Mouse (Mus musculus) limb, embryonic 11.5 days (tissue): ENCODE measurements around the gene Gns. TPM values are rescaled to one million over a fixed set of nuclear protein-coding genes. Genes with fewer than 3 reads are reported as not detected.
"Not testable (repeated sequence)": the region's sequence is repeated elsewhere in the genome, so short reads cannot be mapped to it uniquely, and the experiment has no call there.

Source experiments
- ATAC-seq: fragments of 200-750 bp; cut with Nextera tagmentation; 2 replicates; pipeline ENCODE4 v1.8.0; 2017; ENCODE audit warnings: low read depth; ENCODE audit not compliant: insufficient number of reproducible peaks, low FRiP score, low TSS enrichment
- DNase-seq: peaks from one replicate; pipeline ENCODE4 v3.0.0-alpha.2; 2015; ENCODE audit warnings: low spot score
- H3K27ac ChIP-seq: fragments of 300-500 bp; sonication (generic); replicated peaks from 2 replicates; pipeline ENCODE4 v1.5.1; 2014; ENCODE audit warnings: low read depth, mild to moderate bottlenecking, low read length
- H3K27me3 ChIP-seq: fragments of 300-500 bp; sonication (generic); 2 replicates; pipeline ENCODE4 v1.6.1; 2014; ENCODE audit warnings: mild to moderate bottlenecking, low read length, mixed read lengths; ENCODE audit not compliant: control insufficient read depth, insufficient read depth
- H3K36me3 ChIP-seq: fragments of 300-500 bp; sonication (generic); 2 replicates; pipeline ENCODE4 v1.6.1; 2014; ENCODE audit warnings: mild to moderate bottlenecking, low read length, moderate library complexity, mixed read lengths; ENCODE audit not compliant: control insufficient read depth, insufficient read depth
- H3K4me1 ChIP-seq: fragments of 300-500 bp; sonication (generic); 2 replicates; pipeline ENCODE4 v1.6.1; 2014; ENCODE audit warnings: low read length, mixed read lengths; ENCODE audit not compliant: control insufficient read depth, insufficient read depth
- H3K4me2 ChIP-seq: fragments of 300-500 bp; sonication (generic); 2 replicates; pipeline ENCODE4 v1.6.1; 2014; ENCODE audit warnings: low read depth, mild to moderate bottlenecking, moderate library complexity; ENCODE audit not compliant: severe bottlenecking
- H3K4me3 ChIP-seq: fragments of 300-500 bp; sonication (generic); 2 replicates; pipeline ENCODE4 v1.5.1; 2014; ENCODE audit warnings: low read depth, low read length
- H3K9ac ChIP-seq: fragments of 300-500 bp; sonication (generic); 2 replicates; pipeline ENCODE4 v1.6.1; 2014; ENCODE audit warnings: mild to moderate bottlenecking, low read length
- H3K9me3 ChIP-seq: fragments of 300-500 bp; sonication (generic); 2 replicates; pipeline ENCODE4 v1.6.1; 2016; ENCODE audit warnings: low read length; ENCODE audit not compliant: control insufficient read depth
- WGBS: fragments of 180-500 bp; shearing (Covaris S2); extraction: QIAGEN DNeasy Blood & Tissue Kit; methylation state at CpG from one replicate; pipeline ENCODE4 v1.1.7; 2014; 5-methylcytosine and 5-hydroxymethylcytosine counted together
- polyA plus RNA-seq: library from polyadenylated mRNA; unstranded; fragments of >200 nt; fragmentation: Nextera tagmentation; extraction: Ambion mirVana; gene quantifications from 2 replicates; pipeline ENCODE4 v1.2.1, GENCODE M21; 2014

Gene Gns
- polyA plus RNA-seq, 1 experiment from 2014 or later = 37.1 TPM

- Histone ChIP-seq H3K4me1 (no peaks in the 10 kb centered on the region), H3K4me3 (no peak overlapping the region), H3K9me3 (no peaks in the 10 kb centered on the region), H3K27me3 (no peaks in the 10 kb centered on the region), H3K9ac (no peak overlapping the region), H3K36me3 (no peaks in the 10 kb centered on the region), H3K4me2 (no peak overlapping the region), H3K27ac (no peak overlapping the region)
- ATAC-seq (no peak), DNase-seq (peak; percentile 71)
- WGBS = 78% methylated on average over 3 of the region's 3 CpGs
Observed at GRCm38 (mm10) chr10:121334576-121334975, 30.3 kb upstream of the Gns start.

GRCm38 (mm10) chr10:121336536-121336935, 28.4 kb upstream of the Gns start:
- not testable (repeated sequence) for H3K27me3 ChIP-seq, H3K4me2 ChIP-seq, H3K9ac ChIP-seq, DNase-seq, H3K27ac ChIP-seq, H3K36me3 ChIP-seq, H3K4me3 ChIP-seq, H3K4me1 ChIP-seq, ATAC-seq, H3K9me3 ChIP-seq
- 61% methylated on average over 14 of the region's 14 CpGs for WGBS

DNA sequence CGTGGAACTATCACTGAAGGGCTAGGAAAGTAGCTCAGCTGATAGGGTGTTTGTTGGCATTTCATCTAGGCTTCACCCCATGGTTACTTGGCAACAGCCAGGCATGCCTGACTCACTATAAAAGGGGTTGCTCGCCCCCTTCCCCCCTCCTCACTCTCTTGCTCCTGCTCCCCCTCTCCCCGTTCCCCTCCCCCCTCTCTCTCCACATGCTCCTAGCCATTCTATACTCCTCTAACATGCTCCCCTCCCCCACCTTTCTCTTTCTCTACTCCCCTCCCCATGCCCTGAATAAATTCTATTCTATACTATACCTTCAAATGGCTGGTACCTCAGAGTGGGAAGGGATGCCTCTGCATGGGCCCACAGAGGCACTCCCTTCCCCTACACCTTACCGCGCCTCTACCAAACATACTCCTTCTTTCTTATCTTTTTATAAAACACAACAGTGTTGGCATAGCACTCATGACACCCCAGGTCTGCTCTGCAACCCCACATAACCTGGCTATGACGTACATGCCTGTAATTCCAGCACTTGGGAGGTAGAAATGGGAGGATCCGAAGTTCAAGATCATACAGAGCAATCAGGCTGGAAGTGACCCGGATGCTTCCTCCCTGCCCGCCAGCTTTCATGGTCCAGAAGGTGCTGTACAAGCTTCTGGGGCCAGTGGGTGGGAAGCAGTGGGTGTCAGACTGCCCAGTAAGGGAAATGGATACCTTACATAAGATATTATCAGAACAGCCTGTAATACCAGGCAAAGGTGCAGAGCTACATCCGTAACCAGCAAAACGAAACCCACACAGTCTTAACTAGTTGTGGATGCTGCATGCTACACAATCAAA, 23.9 kb upstream of the Gns start:
- H3K27ac ChIP-seq = no peak overlapping the region
- no peaks in the 10 kb centered on the region for H3K4me1 ChIP-seq
- ATAC-seq (no peak), DNase-seq (no peak)
- H3K4me2 ChIP-seq = no peak overlapping the region
- no peaks in the 10 kb centered on the region for H3K36me3 ChIP-seq
- no peak overlapping the region for H3K4me3 ChIP-seq
- no peaks in the 10 kb centered on the region for H3K27me3 ChIP-seq
- WGBS = 75% methylated on average over 11 of the region's 11 CpGs
- H3K9ac ChIP-seq = no peak overlapping the region
- no peaks in the 10 kb centered on the region for H3K9me3 ChIP-seq

DNA sequence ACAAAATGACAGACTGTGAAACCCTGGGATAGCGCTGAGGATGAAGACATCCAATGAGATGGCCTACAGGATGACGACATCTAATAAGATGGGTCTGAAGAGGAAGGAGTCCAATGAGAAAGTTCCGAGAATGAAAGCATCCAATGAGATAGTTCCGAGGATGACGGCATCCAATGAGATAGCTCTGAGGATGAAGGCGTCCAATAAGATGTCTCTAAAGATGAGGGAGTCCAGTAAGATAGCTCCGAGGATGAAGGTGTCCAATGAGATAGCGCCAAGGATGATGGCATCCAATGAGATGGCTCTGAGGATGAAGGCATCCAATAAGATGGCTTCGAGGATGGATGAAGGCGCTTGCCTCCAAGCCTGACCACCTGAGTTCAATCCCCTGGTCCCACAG, 22.6 kb upstream of the Gns start:
- Histone ChIP-seq H3K4me3 (no peak overlapping the region), H3K27me3 (no peaks in the 10 kb centered on the region), H3K9me3 (no peaks in the 10 kb centered on the region), H3K27ac (no peak overlapping the region), H3K4me1 (no peaks in the 10 kb centered on the region), H3K36me3 (no peaks in the 10 kb centered on the region), H3K4me2 (no peak overlapping the region), H3K9ac (no peak overlapping the region)
- WGBS = 96% methylated on average over 10 of the region's 10 CpGs
- DNase-seq = no peak
- ATAC-seq = no peak

- DNase-seq (no peak), ATAC-seq (no peak)
- Histone ChIP-seq H3K36me3 (no peaks in the 10 kb centered on the region), H3K9ac (no peak overlapping the region), H3K4me2 (no peak overlapping the region), H3K9me3 (no peaks in the 10 kb centered on the region), H3K4me3 (no peak overlapping the region), H3K27me3 (no peaks in the 10 kb centered on the region; the same call in 1 of the 2 replicates), H3K27ac (no peak overlapping the region), H3K4me1 (no peaks in the 10 kb centered on the region)
- 71% methylated on average over 6 of the region's 6 CpGs for WGBS
Observed at GRCm38 (mm10) chr10:121343867-121344266, 21.0 kb upstream of the Gns start.

DNA sequence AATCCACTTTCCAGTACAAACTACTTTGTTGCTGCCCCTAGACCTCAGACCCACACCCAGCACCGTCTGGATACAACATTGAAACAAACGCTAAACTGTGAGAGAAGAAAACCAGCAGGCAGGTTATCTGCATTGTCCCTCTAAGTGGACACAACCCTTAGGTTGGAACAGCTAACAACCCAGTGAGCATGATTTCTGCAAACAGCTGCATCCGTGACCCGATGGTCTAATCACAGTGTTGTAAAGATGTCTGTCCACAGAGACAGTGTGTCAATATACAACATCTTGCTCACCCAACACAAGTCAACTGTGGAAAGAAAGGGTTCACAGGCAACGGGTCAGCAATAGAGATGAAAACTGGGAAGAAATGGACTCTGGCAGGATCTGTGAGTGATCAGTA, 15.6 kb upstream of the Gns start:
- Histone ChIP-seq H3K27me3 (peaks cover 21% of the 10 kb centered on the region), H3K4me1 (peaks cover 7% of the 10 kb centered on the region), H3K4me3 (no peak overlapping the region), H3K36me3 (no peaks in the 10 kb centered on the region), H3K4me2 (no peak overlapping the region), H3K9ac (no peak overlapping the region), H3K27ac (no peak overlapping the region), H3K9me3 (no peaks in the 10 kb centered on the region)
- WGBS = 45% methylated on average over 5 of the region's 5 CpGs
- no peak for ATAC-seq
- no peak for DNase-seq

DNA sequence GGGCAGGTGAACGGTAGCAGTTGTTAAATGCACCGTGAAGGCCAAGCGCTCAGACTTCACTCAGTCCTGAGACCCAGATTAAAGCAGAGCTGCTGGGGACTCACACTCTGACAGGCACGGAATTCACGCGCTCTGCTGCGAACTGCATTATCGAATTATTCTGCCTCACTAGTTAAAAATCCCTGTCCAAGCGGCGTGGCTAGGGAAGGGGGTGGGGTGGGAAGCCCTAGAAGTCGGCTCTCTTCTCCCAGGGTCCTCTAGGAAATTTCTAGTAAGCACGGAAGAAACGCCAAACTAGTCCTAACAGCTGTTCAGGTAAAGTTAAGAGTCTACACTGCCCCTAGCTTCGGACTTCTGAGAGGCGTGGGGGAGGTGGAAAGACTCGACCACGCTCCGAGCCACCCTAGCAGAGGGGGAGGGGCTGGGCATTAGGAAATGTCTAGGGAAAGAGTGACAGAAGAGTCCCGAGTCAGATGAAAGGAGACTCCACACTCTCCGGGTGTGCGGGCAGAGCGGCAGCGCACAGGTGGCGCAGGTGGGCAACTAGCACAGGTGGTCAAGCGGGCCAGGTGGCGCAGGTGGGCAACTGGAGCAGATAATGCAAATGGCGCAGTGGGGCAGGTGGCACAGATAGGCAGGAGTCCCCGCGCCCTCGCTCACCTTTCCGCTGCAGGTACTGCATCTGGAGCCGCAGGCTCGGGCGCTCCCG, 14.4 kb upstream of the Gns start:
- Histone ChIP-seq H3K4me3 (peak overlapping the region; percentile 44), H3K27ac (no peak overlapping the region), H3K36me3 (no peaks in the 10 kb centered on the region), H3K9me3 (no peaks in the 10 kb centered on the region), H3K27me3 (peaks cover 21% of the 10 kb centered on the region), H3K4me2 (peak overlapping the region; percentile 81), H3K9ac (0 out of 2 replicates have a peak overlapping the region, but pooled peaks have one; percentile 3), H3K4me1 (peaks cover 7% of the 10 kb centered on the region)
- 1% methylated on average over 34 of the region's 35 CpGs for WGBS
- DNase-seq = peak; percentile 62
- ATAC-seq = no peak

GRCm38 (mm10) chr10:121351066-121351581, 13.8 kb upstream of the Gns start, which contains the start of gene Tbc1d30:
Gene Tbc1d30 (minus strand): TSS chr10:121351278.
- peaks cover 7% of the 10 kb centered on the region for H3K4me1 ChIP-seq
- H3K9ac ChIP-seq = peak within 1 kb of the TSS; percentile 41; the same call in 1 of the 2 replicates
- H3K4me2 ChIP-seq = peak within 1 kb of the TSS; percentile 81
- 0% methylated on average over 61 of the region's 61 CpGs for WGBS
- peaks cover 21% of the 10 kb centered on the region for H3K27me3 ChIP-seq
- no peaks in the 10 kb centered on the region for H3K9me3 ChIP-seq
- no peaks in the 10 kb centered on the region for H3K36me3 ChIP-seq
- H3K27ac ChIP-seq = no peak within 1 kb of the TSS
- peak within 1 kb of the TSS; percentile 44 for H3K4me3 ChIP-seq
- no peak for DNase-seq
- ATAC-seq = peak; percentile 51
